Mouse (Mus musculus) hindlimb bud, embryonic 11.5 days (tissue): Measurements from ENCODE around the gene Fat3.

ENCODE experiments used
- DNase-seq: peaks from one replicate; pipeline ENCODE4 v3.0.0-alpha.2; 2012; ENCODE audit warnings: low read depth, low spot score; ENCODE audit errors: extremely low spot score

Gene Fat3

DNA sequence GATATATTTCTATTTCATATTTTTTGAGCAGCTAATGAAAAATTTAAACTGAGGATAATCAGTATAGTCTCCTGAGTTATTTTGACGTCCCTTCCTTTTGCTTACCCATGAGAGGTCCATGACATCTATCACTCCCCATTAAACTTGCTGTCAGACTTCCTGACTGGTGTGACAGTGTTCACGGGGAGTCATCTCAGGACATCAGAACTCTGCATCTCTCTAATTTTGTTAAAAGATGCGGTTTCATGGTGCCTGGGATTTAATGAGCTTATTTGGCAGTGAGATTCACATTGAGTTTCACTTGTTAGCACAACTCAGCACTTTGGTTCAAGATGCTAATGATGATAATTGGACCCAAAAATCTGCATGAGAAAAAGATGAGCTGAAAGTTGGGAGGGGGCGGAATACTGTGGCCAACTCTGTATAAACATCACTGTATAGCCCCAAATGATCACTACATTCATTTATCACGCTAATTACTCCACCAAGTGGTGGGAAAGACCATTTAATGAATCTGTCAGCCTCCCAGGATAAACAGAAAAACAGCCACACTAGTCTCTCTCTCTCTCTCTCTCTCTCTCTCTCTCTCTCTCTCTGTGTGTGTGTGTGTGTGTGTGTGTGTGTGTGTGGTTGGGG lies 545.8 kb downstream of the Fat3 start:
- DNase-seq, result no peak

DNA sequence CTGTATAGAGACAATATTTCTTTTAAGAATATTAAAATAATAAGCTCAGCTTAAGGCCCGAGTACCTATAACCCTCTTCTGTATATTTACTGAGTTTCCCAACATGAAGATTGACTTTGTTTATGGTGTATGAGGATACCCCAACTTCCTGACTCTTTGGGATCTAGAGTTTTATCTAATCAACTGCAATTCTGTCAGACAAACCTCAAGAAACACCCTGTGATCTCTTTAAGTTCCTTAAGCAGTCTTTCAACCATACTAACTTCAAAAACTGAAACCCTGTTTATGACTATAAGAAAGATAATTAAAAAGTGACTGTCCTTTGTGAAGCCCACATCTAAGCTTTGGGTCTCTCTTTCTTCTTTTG lies 546.8 kb downstream of the Fat3 start:
- no peak for DNase-seq

- DNase-seq, result no peak
These were observed 547.3 kb downstream of the Fat3 start for GRCm38 (mm10) chr9:15953585-15954337.

- no peak for DNase-seq
These were observed 553.0 kb downstream of the Fat3 start for GRCm38 (mm10) chr9:15948086-15948485.

DNA sequence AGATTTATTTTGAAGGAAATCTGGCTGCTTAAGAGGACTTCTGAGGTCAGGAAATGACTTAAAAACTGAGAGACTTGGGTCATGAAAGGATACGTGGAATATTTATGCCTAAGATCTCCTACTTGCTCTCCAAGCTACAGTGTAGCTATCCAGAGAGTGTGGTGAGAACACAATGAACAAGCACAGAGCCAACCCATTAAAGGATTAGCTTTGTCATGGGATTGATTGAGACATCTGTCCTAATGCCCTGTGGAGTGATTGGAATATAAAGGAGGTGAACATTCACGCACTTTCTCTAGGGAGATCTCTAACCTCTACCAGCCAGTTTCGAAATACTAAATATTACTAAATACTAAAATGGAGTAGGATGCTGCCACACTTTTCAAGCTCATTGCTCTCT lies 556.9 kb downstream of the Fat3 start:
- no peak for DNase-seq

- no peak for DNase-seq
These were observed 557.5 kb downstream of the Fat3 start for GRCm38 (mm10) chr9:15943486-15944153.

- DNase-seq, result no peak
These were observed 559.3 kb downstream of the Fat3 start for GRCm38 (mm10) chr9:15941818-15942217.

DNA sequence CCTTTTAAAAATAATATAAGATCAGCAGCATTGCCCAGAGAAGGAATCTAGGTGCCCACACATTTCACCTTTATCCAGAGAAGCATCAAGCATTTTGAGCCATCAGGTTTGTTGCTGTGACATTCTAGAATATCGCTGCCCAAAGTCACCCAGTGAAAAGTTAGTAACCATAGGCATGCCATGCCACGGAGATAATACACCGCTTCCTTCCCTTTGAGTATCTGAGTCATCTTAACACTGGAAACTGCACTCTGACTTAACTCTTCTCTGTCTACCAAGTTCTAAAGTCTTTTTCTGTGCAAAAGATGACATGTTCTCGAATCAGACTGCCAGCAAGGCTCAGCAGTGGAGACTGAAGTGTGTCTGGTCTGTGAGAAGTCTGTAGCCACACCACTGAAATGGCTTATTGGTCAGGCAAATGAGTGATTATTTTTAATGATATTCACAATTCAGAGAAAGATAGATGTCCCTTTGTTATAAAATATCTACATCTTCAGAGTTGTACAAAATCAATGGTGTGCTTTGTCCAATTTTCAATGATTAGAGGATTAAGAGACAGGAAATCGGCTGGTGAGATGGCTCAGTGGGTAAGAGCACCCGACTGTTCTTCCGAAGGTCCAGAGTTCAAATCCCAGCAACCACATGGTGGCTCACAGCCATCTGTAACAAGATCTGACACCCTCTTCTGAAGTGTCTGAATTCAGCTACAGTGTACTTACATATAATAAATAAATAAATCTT lies 560.0 kb downstream of the Fat3 start:
- DNase-seq, result no peak

DNA sequence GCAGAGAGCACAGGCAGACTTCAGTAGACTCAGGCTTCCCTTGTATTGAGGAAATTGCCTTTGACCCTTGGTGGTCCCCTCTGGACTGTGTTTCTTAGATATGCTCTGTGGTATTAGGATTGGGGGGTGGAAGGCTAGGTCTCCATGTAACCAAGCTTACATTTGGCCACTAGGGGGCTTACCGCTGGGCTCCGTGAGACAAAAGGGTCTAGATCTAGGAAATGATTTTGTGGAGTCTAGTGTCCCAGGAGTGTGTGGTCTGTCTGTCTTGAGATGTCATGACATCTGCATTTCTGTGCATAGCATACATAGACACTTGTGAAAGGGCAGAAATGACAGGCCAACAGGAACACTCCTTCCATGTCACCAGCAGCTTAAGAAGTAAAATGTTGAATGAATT lies 561.5 kb downstream of the Fat3 start:
- DNase-seq, result no peak

GRCm38 (mm10) chr9:15937837-15938514 lies 563.1 kb downstream of the Fat3 start:
- no peak for DNase-seq

DNA sequence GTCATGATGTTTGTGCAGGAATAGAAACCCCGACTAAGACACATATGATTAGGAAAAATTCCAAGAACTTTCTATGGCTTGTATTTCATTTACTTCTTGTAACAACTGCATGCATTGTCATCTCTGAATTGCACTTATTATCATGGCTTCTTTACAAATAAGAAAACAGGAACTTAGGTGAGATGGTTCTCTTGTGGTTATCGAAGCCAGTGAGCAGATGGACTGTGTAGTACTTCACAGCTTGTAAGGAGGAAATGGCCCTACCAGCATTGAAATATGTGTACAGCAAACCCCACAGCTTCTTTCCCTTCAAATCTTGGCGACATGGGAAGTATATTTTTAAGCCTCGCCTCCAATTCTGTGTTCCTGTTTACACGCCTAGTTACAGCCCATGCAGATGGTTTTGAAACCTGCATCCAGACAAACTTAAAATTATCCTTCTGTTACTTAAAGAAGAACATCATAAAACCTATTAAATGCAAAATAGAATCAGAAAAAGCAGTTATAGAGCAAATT lies 570.1 kb downstream of the Fat3 start:
- DNase-seq, result no peak

DNA sequence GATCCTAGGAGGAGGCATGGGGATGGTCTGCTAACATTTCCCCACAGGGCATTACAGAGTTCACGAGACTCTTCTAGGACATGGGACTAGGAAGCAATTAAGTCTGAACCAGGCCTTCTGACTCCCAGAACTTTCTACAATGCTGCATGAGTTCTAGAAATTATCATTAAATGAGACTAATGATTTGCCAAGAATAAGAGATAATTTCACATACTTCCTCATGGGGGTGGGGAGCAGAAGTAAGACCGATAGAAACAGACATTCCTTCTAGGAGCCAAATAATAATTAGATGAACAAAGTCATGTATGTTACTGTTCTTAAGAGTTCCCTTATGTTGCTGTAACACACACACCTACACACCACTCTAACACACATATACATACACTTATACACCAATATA lies 572.8 kb downstream of the Fat3 start:
- no peak for DNase-seq

GRCm38 (mm10) chr9:15927378-15928083 lies 573.6 kb downstream of the Fat3 start:
- no peak for DNase-seq

DNA sequence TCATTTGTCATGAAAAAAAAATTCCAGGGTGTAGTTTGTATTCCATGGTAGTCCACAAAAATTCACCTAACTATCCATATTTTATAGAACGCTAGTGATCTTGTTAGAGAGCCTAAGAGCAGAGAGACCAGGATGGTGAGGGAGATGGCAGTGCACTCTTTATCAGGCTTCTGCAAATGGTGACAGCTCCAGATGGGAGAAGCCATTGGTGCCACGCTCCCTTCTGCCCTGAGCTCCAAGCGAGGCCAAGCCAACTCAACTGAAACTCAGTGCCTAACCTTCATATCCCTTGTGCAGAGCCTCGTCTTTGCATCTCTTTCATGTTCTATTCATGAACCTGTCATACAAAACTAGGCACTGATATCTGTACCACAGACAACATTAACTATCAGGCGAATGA lies 575.8 kb downstream of the Fat3 start:
- no peak for DNase-seq

- no peak for DNase-seq
These were observed 580.8 kb downstream of the Fat3 start for GRCm38 (mm10) chr9:15920271-15920670.

DNA sequence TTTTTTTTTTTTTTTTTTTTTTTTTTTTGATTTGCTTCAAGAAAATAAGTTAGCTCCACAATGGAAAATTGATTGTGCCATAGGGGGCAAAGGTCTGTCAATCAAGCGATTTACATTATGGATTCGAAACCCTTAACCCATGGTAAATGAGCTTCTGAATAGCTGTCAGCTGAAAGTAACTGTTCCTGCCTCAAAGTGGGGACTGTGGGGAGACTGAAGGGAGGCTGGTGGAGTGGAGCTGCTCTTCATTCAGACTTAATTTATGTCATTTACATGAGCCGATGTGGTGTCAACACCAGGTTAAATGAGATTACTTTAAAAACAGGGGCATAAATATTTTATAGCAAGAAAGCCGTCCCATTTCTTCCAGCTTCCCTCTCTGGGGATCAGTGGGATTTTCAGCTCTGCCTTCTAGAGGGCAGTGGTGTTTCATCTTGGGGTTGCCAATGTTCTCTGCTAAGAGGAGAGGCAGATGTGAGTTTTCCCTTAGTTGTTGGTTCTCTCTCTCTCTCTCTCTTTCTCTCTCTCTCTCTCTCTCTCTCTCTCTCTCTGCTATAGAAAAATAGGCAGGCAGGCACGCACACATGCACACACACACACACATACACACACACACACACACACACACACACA lies 581.6 kb downstream of the Fat3 start:
- no peak for DNase-seq

GRCm38 (mm10) chr9:15916600-15916999 lies 584.5 kb downstream of the Fat3 start:
- no peak for DNase-seq

DNA sequence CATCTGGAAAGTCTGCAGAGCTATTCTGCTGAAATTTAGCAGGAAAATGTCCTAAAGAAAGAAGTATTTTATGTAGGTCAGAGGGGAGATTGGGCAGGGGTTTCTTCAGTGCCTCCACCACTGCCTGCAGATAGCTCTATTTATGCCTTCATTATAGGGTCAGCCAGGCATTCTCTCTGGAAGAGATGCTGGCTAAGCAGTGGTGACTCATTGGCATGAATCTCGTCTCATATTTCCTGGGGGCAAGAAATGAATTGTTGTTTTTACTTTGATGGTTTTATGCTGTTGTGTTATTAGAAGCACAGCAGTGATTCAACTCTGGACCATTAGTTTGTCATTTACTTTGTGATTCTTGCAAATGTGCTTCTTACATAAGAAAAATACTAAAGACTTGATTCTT lies 588.4 kb downstream of the Fat3 start:
- DNase-seq, result no peak

DNA sequence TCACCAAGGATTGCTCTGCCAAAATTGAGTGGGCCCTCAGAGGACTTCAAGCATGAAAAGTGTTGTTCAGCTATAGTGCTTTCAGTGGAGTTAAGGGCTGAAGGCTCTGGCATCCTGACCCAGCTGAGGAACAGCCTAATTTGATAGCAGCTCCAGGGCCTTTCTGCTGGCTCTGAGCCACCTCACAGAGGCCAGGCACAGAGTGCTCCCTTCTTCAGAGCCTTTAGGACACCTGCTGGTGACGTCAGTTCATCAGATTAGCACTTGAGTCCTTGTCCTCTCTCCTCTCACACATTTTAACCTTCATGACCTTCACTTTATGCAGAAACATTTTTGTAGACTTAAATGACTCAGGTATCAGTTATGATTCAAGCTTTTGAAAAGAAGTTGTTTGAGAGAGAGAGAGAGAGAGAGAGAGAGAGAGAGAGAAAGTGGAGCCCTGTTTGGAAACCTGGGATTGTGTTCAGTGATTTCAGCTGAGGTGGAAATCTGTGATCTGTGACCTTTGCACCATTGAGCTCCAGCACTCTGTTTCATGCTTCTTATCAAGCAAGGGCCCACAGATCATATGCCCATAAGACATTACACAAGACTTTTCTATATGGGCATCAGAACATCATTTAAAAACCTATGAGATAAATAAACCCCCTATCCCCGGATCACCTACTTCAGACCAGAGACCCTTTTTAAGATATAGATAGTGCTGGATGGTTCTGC lies 591.5 kb downstream of the Fat3 start:
- DNase-seq, result no peak
